Mouse (Mus musculus) heart, adult 9 months (tissue): ENCODE measurements around the gene Psmg1.
A peak's percentile ranks its signal among the peaks of the same experiment; 100 is the strongest.
"Not testable (repeated sequence)": the region's sequence is repeated elsewhere in the genome, so short reads cannot be mapped to it uniquely, and the experiment has no call there.

ENCODE experiments used
- DNase-seq, 2 experiments: peaks; one replicate each; pipeline ENCODE4 v3.0.0; 2022; ENCODE audit warnings: low spot score in 2 of 2

The Psmg1 gene

DNA sequence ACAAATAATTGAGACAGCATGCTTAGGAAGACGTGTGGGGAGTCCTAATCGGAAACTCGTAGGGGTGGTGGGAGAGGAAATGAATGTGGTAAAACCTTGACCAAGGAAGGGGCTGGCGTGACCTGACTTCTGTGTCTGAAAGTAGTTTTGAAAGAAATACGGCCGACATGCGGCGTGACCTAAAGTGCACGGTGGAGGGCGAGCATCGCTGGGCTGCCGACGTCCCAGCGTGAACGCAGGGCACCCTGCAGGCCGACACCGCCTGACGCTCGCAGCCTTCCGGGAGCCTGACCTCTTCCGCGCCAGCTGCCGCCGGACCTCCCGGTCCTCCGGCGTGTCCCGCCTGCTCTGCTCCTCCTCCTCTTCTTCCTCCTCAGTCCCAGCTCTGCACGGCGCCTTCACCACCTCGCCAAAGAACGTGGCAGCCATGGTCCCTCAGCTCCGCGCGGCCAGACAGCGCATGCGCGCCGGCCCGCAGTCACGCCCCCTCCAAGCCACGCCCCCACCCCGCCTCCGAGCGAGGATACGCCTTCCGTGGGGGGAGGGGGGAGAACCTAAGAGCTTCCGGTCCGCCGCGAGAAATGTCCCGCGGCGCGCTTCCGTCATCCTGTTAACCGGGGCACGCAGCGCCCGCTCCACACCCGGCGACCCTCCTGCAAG is at the start of gene Psmg1:
TSS of gene Psmg1 (minus strand) at position 499 of the 660 bp plus-strand sequence.
- DNase-seq: peak; percentile 92 to 95

DNA sequence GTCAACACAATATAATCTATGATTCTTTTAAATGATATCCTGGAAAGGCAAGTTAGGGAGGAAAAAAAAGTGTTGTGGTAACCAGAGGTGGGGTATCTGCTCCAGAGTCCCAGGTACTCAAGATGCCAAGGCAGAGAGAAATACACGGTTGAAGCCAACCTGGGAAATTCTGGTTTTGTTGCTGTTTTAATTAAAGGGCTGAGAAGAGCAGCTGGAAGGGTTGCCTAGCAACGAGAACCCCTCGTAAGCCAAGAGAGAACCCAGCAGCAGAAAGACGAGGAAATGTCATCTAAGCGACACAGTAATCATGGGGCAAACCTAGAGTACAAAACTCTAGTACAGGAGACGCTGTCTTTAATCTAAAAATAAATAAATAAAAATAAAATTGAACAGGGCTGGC is 48.8 kb upstream of the Psmg1 start:
- DNase-seq: no peak

DNA sequence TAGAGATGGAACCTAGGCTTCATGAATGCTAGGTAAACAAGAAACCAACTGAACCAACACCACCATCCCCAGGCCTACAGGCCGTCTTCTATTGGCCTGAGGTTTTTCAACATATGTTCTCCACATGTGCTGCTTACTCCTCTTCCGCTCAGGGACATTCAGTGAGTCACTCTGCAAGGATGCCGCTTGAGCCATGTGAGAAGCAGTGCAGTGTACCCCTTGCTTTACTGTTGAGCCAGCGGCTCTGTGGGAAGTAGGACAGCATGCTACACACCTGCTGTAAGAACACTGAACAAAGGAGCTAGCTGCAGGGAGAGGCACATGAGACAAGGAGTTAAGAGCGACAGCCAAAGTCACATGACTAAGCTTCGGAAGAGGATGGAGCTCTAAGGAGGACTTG is 43.7 kb upstream of the Psmg1 start:
- DNase-seq: no peak

DNA sequence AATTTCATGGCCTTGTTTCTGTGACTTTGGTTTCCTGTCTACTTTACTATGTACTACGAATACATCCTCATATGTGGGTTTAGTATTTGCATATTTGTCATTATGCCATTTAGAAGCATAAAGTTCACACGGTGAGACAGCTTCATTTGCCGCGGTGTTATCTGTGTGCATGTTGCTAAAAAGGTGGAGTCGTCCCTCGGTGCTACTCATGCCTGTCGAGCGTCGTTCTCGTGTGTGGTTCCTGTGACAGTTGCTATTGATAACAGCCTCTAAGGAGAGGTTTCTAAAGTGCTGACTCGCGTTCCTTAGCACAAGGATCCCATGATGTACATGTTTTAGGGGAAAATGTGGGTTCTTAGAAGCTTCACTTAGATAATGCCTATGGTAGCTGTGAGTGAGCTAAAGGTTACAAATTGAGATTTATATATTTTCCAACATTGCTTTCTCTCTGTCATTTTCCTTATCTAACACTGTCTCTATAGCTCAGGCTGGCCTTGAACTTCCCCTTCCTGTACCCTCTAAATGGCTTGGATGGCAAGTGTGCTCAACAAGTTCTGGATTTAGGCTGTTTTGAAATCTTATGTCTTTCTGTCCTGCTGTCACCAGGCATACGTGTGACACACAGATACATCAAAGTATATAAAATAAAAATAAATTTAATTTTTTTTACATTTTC is 41.7 kb upstream of the Psmg1 start:
- DNase-seq: no peak

DNA sequence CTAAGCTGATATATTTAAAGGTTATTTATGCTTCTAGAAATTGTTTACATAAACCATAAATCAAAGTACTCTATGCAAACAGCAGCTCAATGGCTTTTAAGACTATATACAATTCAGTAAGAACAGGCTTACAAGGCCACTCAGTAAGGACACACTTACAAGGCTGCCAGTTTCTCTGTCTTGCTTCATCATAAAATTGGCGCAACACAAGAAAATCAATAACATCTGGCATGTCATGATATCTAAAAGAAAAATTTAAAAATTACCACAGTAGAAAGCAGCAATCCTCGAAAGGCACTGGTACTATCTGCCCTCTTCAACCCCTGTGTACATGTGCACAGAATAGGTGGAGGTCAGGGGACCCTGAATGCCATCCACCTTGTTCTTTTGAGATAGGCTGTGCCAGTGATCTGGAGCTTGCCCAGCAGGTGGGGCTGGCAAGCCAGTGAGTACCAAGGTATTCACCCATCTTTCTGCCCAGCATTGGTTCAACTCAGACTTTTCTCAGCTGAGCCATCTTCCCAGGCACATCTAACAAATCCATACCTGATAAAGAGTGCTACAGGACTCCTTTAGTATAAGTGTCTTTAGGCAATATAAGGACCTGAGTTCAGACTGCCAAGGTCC is 39.8 kb upstream of the Psmg1 start:
- no peak for DNase-seq

DNA sequence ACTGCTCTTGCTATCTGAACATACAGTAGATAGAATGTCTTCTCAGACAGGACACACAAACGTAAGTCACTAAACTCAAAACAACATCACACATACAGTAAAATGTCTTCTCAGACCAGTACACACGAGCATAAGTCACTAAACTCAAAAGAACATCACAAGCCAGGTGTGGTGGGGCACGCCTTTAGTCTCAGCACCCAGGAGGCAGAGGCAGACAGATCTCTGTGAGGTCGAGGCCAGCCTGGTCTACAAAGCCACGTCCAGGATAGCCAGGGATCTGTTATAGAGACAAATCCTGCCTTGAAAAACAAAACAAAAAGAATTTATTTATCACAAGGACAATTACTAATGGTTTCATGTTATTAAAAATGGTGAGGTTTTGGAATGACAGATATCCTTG is 35.5 kb upstream of the Psmg1 start:
- no peak for DNase-seq

DNA sequence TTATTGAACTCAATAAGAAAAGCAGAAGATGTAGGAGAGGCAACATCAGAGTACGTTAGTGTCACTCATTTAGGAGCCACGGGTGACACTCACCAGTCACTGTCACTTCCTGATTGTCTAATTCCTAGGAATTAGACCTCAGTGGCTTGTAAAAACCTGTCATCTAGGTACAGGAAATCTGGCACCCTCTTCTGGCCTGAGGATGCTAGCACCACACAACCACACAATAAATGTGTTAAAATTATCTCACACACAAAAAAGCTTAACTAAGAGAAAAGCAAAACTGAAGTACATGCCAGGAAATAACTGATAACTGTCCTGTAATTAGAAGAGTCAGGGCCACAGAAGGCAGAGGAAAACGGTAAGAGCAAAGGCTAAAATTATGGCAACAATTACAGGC is 34.5 kb upstream of the Psmg1 start:
- no peak for DNase-seq

DNA sequence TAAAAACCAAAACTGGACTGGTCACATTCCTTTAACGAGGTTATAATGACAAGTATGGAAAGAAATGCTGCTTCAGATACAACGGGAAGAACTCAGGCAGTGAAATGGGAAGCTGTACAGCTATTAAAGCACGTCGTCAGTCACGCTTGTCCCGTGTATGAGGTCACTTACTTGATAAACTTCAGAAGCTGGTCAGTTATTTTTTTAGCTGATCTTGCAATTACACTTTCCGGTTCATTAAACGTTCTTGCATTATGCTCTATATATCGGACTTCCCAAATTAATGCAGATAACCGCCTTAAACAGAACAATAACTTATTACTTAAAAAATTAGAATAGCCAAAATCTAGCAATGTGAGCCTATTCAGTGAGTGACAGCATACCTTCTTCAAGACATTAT is 30.3 kb upstream of the Psmg1 start:
- no peak for DNase-seq

DNA sequence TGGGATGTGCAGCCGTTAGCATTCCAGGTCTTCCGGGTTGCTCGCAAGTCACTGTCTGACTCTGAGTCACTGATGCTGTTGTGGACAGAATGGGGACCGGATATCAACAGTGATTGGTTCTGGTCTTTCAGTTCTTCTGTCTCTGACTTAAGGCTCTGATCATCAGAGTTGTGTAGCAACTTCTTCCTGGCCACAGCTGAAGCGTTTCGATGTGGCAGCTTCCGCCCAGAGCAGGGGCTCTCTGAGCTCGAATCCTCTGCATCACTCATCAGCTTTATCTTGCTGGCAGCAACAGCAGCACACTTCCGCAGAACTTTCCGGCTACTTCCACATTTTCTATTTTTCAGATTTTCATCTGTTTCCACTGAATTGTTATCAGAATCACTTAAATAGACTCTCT is 18.4 kb upstream of the Psmg1 start:
- DNase-seq: not testable (repeated sequence)

DNA sequence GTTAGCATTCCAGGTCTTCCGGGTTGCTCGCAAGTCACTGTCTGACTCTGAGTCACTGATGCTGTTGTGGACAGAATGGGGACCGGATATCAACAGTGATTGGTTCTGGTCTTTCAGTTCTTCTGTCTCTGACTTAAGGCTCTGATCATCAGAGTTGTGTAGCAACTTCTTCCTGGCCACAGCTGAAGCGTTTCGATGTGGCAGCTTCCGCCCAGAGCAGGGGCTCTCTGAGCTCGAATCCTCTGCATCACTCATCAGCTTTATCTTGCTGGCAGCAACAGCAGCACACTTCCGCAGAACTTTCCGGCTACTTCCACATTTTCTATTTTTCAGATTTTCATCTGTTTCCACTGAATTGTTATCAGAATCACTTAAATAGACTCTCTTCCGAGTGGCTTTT is 13.5 kb upstream of the Psmg1 start:
- DNase-seq: not testable (repeated sequence)

DNA sequence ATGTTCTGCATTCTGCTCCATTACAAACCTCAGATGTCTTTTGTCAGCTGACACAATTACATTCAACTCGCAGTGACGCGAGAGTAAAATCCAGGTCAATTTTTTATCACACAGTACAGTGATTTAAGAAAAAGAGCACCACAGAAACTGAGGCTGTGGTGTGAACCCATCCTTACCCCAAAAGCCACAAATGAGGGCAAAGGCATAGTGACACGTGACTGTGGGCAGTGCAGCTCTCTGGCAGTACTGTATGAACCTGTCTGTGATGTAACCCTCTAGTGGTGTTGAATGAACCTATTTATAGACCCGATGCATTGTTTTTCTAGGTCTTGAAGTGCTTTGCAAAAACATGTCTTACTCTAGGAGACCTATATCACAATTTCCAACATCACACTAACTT is 8.5 kb upstream of the Psmg1 start:
- peak; percentile 16 to 22 for DNase-seq

DNA sequence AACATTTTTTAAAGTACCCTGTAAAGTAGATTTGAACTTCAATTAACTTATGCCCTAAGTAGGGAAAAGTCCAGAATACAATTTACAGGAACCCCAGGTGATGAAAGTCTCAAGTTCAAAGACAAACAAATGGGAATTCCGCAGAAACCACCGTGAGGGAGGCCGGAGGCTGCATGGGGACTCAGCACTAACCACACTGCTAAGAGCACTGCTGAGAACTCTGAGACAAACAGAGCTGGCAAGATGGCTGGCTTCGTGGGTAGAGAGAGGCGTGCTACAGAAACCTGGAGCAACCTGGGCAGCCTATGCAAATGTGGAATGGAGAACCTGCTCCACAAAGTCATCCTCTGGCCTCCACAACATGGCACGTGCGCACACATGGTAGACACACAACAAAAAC is 5.4 kb upstream of the Psmg1 start:
- no peak for DNase-seq

DNA sequence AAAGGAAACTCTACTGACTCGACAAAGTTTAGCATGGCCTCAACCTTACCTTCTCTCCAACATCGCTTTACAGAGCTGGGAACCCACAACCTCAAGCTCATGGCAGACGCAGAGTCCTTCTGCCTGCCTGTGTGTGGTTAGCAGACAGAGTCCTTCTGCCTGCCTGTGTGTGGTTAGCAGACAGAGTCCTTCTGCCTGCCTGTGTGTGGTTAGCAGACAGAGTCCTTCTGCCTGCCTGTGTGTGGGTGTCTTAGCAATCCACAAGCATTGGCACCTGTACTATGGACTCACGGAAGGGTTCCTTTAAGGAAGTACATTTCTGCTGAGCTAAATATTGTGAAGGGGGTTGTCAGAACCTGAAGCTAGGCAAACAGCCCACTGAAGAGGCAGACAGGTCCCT is 3.8 kb upstream of the Psmg1 start:
- not testable (repeated sequence) for DNase-seq

DNA sequence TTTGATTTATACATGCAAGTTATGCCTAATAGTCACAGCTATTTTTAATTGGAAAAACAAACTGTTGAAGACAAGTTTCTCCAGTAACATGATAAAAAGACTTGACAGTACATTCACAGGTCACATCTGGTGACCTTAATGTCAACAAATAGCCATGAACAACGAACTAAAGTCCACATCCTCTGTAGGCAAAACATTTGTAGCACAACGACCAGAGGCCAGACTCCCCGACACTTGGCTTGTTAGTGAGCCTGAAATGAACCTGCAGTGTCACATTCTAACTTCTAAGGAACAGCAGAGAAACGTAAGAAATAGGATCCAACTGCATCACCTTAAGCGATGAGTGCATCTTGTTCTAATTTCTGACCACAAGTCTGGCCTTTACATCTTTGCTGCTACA is 1.8 kb upstream of the Psmg1 start:
- no peak for DNase-seq

DNA sequence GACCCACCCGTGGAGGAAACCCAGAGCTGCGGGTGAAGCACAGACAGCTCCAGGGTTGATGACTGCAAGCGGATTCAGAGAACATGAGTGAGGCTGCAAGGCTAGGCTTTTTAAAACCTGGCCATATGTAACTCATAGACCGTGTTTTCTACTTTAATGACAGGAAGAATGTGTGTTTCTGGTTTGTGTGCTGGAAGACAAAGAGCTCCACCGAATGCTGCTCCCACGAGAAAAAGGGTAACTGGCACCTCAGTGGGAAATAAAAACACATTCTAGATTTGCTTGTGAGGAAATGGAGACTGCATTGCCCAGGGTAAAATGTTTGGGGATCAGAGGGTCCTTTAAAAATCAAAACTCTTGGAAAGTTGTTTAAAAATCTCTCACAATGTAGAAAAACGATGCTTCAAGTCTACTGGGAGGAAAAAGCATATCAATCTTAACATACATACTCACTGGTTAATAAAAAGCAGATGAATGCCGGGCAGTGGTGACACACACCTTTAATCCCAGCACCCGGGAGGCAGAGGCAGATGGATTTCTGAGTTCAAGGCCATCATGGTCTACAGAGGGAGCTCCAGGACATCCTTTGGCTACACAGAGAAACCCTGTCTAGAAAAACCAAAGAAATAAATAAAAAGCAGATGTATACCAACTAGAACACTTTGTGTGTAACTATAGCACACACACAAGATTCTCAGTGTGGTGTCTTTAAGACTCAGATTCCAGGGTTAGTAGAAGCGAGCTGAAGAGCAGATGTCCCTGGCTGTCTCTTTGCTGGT is 551 bp upstream of the Psmg1 start:
- DNase-seq: no peak

DNA sequence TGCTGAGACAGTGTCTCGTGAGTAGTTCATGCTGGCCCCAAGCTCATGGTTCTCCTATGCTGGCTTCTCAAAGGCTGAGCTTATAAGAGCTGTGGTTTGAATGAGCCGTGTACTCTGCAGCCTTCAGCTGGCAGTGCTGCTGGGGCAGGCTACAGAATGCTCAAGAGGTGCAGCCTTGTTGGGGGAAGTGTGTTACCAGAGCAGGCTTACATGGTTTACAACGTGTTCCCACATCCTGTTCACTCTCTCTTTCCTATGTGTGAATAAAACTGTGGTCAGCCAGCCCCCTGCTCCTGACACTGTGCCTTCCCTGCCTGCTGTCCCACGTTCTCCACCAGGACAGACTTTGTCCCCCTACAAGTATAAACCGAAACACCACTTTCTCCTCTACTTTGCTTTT is 5.8 kb downstream of the Psmg1 start:
- DNase-seq: no peak

DNA sequence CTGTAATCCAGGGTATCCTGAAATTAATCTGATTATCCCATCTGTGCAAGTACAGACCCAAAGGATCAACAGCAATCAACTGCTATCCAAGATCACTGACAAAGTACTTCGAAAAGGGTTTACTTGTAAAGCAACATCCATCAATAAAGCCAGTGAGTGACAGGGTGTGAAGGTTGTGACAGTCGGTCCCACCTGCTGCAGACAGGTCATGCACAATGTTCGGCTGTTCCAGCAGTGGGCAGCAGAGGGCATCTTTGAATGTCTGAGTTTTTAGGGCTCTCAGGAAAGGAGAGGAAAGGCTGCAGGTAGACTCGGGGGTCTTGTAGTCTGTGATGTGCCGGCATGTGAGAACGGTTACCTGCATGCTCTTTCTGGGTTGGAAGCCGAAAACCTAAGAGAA is 7.2 kb downstream of the Psmg1 start:
- no peak for DNase-seq

DNA sequence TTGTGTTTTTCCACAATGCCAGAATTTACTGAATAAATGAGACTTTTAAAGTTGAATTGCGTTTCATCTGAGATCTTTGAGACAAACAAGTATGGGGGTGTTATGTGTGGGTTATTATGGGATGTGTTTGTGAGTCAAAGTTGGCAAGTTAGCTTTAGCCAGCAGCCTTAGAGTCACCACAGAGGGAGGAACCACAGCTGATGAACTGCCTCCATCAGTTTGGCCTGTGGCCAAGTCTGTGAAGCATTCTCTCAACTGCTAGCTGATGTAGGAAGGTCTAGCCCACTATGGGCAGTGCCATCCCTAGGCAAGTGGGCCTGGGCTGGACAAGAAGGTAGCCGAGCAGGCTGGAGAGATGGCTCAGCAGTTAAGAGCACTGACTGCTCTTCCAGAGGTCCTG is 19.9 kb downstream of the Psmg1 start:
- DNase-seq: no peak

DNA sequence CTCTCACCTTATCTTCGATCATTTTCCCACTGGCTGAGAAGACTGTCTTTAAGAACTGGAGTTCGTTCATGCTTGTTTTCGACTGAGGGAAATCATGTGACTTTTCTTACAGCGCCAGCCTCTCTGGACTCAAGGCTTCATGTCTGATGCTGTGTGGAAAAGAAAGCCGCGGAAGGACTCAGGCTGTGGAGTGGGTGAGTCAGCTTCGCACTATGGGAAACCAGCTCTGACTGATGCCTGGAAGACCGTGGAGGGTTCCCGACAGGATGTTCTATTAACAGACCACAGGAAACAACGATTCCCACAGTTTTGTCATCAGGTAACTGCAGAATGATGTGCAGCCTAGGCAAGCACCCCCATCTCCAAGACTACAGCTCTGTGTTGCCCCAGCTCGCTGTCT is 23.3 kb downstream of the Psmg1 start:
- no peak for DNase-seq

DNA sequence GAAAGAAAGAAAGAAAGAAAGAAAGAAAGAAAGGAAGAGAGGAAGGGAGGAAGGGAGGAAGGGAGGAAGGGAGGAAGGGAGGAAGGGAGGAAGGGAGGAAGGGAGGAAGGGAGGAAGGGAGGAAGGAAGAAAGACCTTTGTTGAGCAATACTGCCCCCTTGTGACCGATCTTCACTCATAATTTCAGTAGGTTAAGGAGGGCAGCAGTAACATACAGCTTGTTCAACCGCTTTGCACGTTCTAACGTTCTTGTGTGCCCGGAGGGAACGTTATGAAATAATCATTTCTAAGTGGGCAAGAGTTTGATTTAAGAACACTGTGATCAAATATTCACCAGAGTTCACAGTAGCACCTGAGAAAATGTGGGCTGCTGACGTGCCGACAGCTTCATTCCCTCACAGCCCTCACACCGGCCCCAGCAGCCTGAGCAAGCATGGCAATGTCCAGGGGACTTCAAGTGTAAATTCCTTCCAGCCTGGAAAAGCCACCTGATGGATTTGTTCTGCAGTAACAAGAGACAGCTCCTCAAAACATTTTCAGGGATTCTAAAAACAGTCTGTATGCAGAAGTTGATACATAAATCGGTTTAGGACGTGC is 26.2 kb downstream of the Psmg1 start:
- no peak for DNase-seq

DNA sequence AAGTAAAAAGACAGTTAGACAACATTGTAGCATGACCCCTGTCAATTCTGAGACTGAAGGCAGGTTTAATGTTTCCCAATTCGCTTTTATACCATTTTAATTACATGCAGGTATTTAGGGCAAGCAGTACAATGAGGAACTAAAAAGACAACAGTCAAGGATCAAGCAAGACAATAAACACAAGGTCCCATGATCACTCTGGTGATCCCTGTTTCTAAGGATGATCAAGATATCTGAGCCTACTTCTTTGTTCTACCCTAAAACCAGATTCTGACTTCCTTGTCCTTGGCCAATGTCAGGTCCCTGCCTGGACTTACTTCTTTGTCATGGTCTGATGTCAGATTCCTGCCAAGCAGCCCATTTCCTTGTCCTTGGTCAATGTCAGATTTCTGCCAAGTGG is 29.3 kb downstream of the Psmg1 start:
- DNase-seq: not testable (repeated sequence)

DNA sequence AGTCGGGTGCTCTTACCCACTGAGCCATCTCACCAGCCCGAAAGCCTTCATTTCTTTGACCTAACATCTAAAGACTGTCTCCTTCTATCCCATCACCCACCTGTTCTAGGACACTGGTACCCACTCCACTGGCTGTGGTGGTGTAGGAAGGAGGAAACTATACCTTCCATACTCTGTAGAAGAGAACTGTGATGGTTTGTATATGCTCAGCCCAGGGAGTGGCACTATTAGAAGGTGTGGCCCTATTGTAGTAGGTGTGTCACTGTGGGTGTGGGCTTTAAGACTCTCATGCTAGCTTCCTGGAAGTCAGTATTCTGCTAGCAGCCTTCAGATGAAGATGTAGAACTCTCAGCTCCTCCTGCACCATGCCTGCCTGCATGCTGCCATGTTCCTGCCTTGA is 30.1 kb downstream of the Psmg1 start:
- not testable (repeated sequence) for DNase-seq
